Mouse (Mus musculus): ENCODE data around the gene Fbln5.

Gene Fbln5

GRCm38 (mm10) chr12:101764870-101765269, 54.0 kb downstream of the Fbln5 start:
- no peak for DNase-seq (ENCODE audit: extremely low read depth, low read depth, low spot score)

GRCm38 (mm10) chr12:101763065-101763464, 55.8 kb downstream of the Fbln5 start:
- no peak for DNase-seq (ENCODE audit: extremely low read depth, low read depth, low spot score)

- DNase-seq (ENCODE audit: extremely low read depth, low read depth, low spot score), result no peak
Observed at GRCm38 (mm10) chr12:101762054-101762453, 56.8 kb downstream of the Fbln5 start.

- no peak for DNase-seq (ENCODE audit: extremely low read depth, low read depth, low spot score)
Observed at GRCm38 (mm10) chr12:101759440-101760045, 59.3 kb downstream of the Fbln5 start.

GRCm38 (mm10) chr12:101758698-101759097, 60.2 kb downstream of the Fbln5 start:
- no peak for DNase-seq (ENCODE audit: extremely low read depth, low read depth, low spot score)

- no peak for DNase-seq (ENCODE audit: extremely low read depth, low read depth, low spot score)
Observed at GRCm38 (mm10) chr12:101742375-101742774, 76.5 kb downstream of the Fbln5 start.

GRCm38 (mm10) chr12:101740486-101740885, 78.4 kb downstream of the Fbln5 start:
- no peak for DNase-seq (ENCODE audit: extremely low read depth, low read depth, low spot score)

GRCm38 (mm10) chr12:101740045-101740444, 78.8 kb downstream of the Fbln5 start:
- DNase-seq (ENCODE audit: extremely low read depth, low read depth, low spot score), result no peak

- DNase-seq (ENCODE audit: extremely low read depth, low read depth, low spot score), result no peak
Observed at GRCm38 (mm10) chr12:101718755-101719150, 100.1 kb downstream of the Fbln5 start.

- no peak for DNase-seq (ENCODE audit: extremely low read depth, low read depth, low spot score)
Observed at GRCm38 (mm10) chr12:101718054-101718754, 100.7 kb downstream of the Fbln5 start, which contains the start of gene Tc2n. Tc2n (minus strand) TSS chr12:101718523.

GRCm38 (mm10) chr12:101699176-101699575, 119.7 kb downstream of the Fbln5 start:
- no peak for DNase-seq (ENCODE audit: extremely low read depth, low read depth, low spot score)

All from fat pad, adult 2 months (tissue).